Mouse (Mus musculus) spleen, embryonic (tissue): ENCODE results near the gene Cant1.

Source experiments
- CTCF ChIA-PET: fragments of 350-600 bp; sonication (Branson Sonifier 250); formaldehyde crosslinking; loops from one replicate; lab custom pipeline; 2022; lab: Charles Lee

Cant1 gene

DNA sequence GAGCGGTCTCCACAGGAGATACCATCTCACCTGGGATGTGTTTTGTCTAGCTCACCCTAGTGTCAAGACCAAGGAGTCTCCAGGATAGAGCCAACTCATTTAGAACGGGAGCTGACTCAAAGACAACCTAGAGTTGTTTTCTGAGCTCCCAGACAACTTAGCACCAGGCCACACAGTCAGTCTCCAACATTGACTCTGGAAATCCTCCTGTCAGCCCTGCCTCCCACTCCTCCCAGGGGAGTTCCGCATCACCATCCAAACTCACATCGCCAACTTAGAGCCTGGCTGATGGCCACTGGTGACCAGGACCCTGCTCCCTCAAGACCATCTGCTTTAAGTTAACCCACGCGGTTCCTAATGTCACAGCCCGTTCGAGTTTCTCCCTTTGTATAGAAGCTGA is 43.4 kb downstream of the Cant1 start:
- CTCF ChIA-PET = no interaction called here

DNA sequence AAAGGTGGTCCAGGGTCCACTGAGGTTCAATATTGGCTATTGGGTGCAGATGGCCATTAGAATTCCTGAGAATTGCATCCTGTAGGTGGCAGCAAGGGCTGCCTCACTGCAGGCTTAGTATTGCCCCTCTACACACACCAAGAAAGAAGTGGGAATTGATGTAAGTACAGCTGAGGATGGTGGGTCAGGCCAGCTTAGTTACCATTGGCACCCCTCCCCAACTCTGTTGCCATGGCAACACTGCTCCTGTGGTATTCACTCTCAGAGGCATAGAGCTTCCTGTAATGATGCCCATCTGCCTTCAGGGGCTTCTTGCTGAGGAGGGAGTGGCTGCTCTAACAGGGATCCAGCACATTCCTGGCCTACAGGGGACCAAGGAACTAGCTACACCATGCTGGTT is 43.9 kb downstream of the Cant1 start:
- CTCF ChIA-PET = no interaction called here

GRCm38 (mm10) chr11:118374506-118374905 is 44.4 kb downstream of the Cant1 start:
- CTCF ChIA-PET = no interaction called here

DNA sequence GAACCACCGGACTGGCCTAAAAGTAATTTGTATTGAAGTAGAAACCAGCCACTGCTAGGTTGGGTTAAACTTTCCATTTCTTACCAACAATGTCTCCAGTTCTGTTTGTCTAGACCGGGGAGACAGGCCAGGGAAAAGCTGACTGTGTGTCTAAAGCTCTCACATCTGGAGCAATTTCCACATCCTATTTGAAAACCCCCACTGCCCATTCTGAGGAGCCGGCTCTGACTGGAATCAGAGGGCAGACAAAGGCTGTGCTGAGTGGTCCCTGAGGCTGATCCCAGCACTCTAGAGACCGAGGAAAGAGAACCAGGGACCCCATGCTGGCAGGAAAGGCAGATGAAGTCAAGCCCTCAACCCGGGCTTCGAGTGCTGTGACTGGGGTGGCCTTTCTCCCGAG is 46.2 kb downstream of the Cant1 start:
- CTCF ChIA-PET = no interaction called here

- CTCF ChIA-PET = no interaction called here
Measured at GRCm38 (mm10) chr11:118371876-118372275, 47.0 kb downstream of the Cant1 start.

DNA sequence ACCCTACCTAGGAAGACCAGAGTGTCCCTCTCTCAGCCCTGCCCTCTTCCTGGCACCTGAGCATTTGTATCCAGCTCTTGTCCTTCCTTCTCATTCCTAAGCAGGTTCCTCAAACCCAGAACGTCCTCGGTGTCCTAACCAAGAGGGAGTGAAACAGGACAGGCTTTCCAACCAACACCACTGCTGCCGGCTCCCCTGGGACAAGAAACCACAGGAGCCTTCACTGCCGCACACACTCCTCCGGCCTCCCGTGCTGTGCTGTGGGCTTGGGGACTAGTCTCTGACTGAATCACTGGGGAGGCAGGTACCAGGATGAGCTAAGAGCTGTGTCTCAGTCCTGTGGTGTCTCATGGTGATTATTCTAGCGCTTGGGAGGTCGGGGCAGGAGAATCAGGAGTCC is 49.2 kb downstream of the Cant1 start:
- CTCF ChIA-PET = no interaction called here

GRCm38 (mm10) chr11:118369251-118369650 is 49.6 kb downstream of the Cant1 start:
- CTCF ChIA-PET = no interaction called here

GRCm38 (mm10) chr11:118368330-118368729 is 50.6 kb downstream of the Cant1 start:
- CTCF ChIA-PET = interaction anchor here (0.7 kb wide), 1 partner anchor 126 kb away, joined by 3 read pairs; no protein-coding TSS in a partner anchor

DNA sequence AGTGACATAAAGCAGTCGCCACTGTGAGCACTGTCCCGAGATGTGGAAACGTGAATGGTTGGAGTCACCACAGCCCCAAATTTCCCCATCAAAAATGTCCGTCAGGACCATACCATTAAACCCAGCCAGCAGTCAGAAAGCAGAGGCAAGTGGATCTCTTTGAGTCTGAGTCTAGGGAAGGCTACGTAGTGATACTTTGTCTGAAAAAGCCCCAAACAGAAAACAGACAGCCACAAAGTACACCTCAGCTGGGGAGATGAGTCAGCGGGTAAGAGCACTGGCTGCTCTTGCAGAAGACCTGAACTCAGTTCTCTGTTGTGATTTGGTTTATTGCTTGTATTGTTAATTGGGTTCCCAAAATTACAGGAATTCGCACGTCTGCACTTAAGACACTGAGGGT is 52.3 kb downstream of the Cant1 start:
- CTCF ChIA-PET = no interaction called here

DNA sequence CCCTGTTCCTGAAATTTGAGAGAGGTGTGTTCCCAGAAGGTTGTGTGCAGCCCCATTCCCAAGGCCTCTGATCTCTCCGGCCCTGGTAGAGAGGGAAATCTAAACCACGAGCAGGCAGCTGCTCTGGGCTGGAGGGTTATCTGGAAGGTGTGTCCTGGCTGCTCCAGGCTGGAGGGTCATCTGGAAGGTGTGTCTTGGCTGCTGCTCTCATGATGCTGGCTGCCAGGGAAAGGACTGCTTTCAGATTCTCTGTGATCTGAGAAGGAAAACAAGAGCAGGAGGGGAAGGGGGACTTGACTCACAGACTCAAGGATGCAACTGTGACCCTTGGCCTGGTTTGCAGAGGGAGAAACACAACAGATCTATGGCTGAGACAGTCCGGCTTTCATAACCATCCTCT is 52.8 kb downstream of the Cant1 start:
- CTCF ChIA-PET = no interaction called here

GRCm38 (mm10) chr11:118365171-118365570 is 53.7 kb downstream of the Cant1 start:
- CTCF ChIA-PET = no interaction called here

DNA sequence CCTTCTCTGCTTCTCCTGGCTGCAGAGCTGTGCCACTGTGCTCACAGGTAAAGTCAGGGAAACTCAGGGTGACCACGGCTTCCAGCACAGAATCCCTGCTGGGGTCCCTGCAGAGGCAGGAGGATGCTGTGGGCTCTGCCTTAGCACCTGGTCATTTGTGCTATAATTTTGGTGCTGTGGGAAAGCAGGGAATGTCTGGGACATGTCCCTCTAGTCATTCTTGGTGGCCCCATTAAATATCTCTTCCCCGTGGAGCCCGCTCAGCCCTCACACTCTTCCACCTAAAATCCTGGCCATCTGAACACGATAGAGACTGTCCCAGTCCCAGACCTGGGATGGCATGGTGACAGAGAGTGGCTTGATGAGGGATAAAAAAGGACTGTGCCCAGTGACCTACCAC is 54.9 kb downstream of the Cant1 start:
- CTCF ChIA-PET = no interaction called here

DNA sequence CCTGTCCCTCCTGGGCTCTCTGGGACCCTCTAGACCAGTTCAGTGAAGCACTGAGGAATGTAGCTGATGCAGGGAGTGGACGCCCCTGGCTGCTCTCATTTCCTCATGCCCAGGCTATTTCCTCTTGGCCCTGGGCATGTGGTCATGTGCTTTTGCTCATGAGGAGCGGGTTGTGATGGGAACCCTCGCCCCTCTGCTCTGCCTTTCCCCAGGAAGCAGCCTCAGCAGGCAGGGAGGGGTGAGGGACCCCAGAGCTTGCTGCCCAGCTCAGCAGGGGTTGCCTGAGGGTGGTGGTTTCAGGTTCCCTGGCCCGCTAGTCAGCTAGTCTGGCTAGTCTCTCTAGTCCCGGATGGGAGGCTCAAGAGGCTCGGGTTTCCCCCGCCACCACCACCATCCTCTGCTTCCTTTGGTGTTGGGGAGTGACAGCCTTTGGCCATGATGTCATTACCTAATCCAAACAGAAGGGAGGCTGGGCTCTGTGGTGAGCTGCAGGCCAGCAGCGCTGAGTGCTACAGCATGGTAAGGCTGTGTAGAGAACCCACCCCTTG is 55.8 kb downstream of the Cant1 start:
- CTCF ChIA-PET = interaction anchor here (0.6 kb wide), 1 partner anchor 14 kb away, joined by 4 read pairs; no protein-coding TSS in a partner anchor

DNA sequence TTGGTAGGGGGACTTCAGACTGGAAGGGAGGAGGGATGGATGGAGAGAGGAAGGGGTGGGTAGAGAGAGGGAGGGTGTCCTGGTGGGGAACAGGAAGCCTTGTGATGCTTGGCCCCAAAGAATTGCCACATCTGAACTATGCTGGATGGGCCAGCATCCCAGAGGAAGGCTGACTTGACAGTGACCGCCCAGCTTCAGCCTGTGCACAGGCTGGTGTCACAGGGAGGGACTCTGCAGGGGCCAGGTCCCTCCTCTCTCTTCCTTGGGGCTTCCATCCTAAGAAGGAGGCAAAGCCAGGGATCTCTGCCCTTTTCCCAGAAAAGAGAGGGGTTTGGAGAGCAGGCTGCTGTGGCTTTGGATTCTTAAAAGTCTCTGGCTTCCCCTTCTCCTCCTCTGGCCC is 56.4 kb downstream of the Cant1 start:
- CTCF ChIA-PET = no interaction called here

- CTCF ChIA-PET = no interaction called here
Measured at GRCm38 (mm10) chr11:118360907-118361341, 58.0 kb downstream of the Cant1 start.

DNA sequence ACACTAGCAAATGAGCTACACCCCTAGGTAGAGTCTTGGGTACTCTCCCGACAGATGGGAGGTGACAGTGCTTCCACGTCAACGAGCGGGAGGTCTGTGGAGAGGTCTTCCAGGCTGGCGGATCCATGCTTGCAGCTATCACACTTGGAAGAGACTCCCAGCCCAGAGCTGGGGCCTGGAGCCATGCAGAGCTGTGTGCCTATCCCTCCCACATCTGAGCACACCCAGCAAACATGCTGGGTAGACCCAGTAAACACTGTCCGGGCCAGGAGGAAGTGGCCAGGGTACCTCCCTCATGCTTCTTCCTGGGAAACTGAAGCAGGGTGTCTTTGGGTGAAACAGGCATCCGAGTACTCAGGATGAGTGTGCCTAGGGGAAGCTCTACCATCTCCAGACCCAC is 58.4 kb downstream of the Cant1 start:
- CTCF ChIA-PET = no interaction called here
